Mouse (Mus musculus) liver, embryonic 14.5 days (tissue): ENCODE data around the gene Pnpla3.

ENCODE experiments used
- CTCF ChIP-seq: IDR thresholded peaks from 2 replicates; pipeline ENCODE4 v1.5.1; 2016; ENCODE audit warnings: antibody characterized with exemption, low read depth, control low read depth
- EP300 ChIP-seq: IDR thresholded peaks from 2 replicates; pipeline ENCODE4 v1.6.1; 2016; ENCODE audit warnings: antibody characterized with exemption, low read depth

GRCm38 (mm10) chr15:84189881-84190280 is 22.2 kb downstream of the Pnpla3 start:
- TF ChIP-seq CTCF (no peak), EP300 (no peak)
